Mouse (Mus musculus): ENCODE data around the gene Rgs7. TPM values are rescaled to one million over a fixed set of nuclear protein-coding genes. Genes with fewer than 3 reads are reported as not detected.
A peak's percentile ranks its signal among the peaks of the same experiment; 100 is the strongest.

The Rgs7 gene
- total RNA-seq, 2 experiments from 2014 or later, result 77.4 to 81.6 TPM

DNA sequence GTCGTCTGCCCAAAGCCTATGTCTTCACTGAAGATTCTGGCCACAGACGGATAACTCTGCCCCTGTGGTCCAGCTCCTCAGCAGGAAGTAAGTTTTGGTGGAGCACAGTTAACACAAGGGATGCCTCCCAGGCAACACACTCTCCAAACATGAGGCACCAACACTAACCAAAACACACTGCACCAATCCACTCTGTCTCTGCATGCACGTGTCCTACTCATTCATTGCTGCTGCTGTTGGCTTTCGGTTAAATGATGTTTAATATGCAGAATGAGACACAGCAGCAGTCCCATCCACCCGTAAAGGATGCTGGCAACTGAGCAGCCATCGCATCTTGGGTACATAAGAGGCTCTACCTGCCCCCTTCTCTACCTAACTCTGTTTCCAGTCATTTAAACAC lies 59.2 kb downstream of the Rgs7 start:
- DNase-seq (ENCODE audit: low spot score in 2 of 2), result no peak

- no peak for DNase-seq (ENCODE audit: low spot score in 2 of 2)
These were observed 60.8 kb downstream of the Rgs7 start for GRCm38 (mm10) chr1:175431356-175432053.

GRCm38 (mm10) chr1:175427112-175427511 lies 65.2 kb downstream of the Rgs7 start:
- no peak for DNase-seq (ENCODE audit: low spot score in 2 of 2)

DNA sequence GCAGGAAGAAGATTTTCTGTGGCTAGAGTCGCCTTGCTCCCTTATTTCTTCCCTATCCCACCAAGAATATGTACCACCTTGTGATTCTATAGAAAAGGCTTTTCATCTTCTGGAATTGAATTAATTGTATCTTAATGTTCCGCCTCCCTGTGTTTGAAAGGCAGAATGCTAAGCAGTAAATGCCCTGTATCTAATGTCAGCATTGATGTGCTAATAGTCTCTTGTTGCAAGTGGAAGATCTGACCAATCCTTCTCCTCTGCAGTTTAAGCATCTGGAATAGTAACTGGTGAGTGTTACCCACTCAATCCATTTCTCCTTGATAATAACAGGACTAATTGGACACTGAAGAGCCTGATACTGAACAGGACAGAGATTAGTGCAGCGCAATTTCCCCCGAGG lies 65.9 kb downstream of the Rgs7 start:
- no peak for DNase-seq (ENCODE audit: low spot score in 2 of 2)

DNA sequence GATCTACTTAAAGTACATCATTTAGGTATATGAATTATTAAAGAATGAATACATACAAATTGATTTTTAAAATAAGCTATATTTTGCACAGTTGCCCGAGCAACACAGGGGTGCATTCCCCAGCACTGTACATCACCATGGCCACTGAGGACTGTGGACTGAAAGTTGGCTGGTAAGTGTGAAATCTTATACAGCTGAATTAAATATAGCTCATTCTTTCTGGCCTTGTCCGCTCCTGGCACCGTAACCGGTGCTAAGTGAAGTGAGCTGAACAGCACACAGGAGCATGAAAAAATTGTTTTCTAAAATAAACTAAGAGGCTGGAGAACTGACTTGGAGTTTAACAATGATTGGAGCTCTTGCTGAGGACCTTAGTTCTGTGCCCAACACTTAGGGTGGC lies 71.4 kb downstream of the Rgs7 start:
- DNase-seq (ENCODE audit: low spot score in 2 of 2), result no peak

DNA sequence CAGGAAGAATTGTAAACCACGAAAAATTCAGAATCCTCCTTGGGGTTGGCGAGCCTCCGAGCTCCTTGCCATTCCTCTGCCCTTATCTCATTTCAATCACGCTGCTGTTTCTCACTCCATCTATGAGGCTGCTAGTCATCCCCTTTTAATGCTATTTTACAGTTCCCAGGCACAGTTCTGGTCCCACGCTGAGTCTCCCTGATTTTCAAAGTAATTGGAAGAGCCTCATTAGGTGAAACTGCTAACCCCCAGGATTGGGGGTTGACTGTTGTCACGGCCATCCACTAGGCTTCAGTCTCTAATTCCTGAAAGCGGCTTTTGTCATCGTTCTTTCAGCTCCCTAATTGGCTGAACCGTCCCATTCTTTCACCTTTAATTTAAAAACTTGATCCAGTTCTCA lies 76.6 kb downstream of the Rgs7 start:
- DNase-seq (ENCODE audit: low spot score in 2 of 2), result no peak

DNA sequence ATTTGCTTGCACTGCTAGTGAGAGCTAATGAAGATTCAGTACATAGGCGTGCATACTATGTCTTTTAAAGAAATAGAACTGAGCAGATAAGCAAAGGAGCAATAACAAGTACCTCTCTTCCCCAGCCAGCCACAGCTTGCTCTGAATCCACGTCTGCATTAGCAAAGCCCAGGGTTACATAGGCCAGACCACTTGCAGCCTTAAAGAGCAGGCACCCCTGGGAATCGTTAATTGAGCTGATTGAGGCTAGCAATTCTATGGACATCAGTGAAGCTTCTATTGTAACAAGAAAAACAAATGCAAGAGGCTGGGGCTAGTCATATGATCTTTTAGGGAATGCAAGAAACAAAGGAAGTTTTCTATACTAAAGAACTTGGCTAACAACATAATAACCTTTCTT lies 81.9 kb downstream of the Rgs7 start:
- DNase-seq (ENCODE audit: low spot score in 2 of 2), result no peak

DNA sequence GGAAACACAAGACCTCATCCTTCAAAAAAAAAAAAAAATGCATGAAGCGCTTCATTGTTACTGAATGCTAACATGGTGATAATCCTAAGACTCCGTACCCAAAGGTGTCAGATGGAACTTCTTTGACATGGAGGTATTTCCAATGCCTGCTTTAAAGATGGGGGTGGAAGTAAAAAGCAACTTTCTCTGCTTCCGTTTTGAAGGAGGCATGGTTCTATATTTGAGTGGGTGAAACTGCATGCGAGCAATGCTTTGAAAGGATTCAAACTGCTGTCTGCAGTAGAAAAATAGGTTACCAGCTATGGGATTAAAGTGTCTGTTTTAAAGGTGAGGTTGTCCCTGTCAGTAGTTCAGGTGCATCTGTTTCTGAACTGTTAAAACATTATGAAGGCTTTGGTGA lies 100.4 kb downstream of the Rgs7 start:
- DNase-seq (ENCODE audit: low spot score in 2 of 2), result no peak

DNA sequence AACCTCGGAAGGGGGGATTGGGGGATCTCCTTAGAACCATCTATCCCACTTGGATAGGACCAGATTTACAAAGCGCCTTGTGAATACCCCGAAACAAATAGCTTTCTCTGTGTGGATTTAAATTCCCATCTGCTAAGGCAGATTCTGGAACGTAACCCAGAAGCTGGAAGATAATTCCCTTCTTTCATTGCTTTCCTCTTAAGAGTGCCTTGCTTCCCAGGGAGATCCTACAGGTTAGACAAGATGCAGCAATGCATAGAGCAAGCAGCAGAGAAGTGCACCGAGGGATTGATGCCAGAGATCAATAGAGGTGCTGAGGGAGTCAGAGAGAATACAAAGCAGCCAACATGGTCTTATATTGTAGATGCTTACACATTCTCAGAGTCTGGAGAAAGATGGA lies 103.0 kb downstream of the Rgs7 start:
- DNase-seq (ENCODE audit: low spot score in 2 of 2), result no peak

- peak; percentile 23 to 31 for DNase-seq (ENCODE audit: low spot score in 2 of 2)
These were observed 106.6 kb downstream of the Rgs7 start for GRCm38 (mm10) chr1:175385581-175386235.

- DNase-seq (ENCODE audit: low spot score in 2 of 2), result no peak
These were observed 119.7 kb downstream of the Rgs7 start for GRCm38 (mm10) chr1:175372571-175372970.

DNA sequence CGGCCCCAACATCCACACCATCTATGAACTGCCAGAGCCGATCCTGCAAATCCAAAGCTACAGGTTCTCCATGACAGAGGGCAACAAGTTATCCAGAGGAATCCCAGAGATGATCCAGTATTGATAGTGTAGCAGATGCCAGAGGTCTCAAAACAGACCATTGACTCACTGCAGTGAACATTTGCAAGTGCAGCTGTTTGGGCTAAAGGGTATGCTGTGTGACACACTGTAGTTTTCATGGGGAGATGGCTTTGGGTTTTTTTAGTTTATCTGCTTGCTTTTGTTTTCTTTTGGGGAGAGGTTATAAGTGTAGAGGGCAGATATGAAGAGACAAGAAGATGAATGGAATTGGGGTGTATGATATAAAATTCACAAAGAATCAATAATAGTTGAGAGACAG lies 124.2 kb downstream of the Rgs7 start:
- no peak for DNase-seq (ENCODE audit: low spot score in 2 of 2)

GRCm38 (mm10) chr1:175363606-175364005 lies 128.7 kb downstream of the Rgs7 start:
- no peak for DNase-seq (ENCODE audit: low spot score in 2 of 2)

GRCm38 (mm10) chr1:175359411-175360366 lies 132.6 kb downstream of the Rgs7 start:
- peak; percentile 19 to 27 for DNase-seq (ENCODE audit: low spot score in 2 of 2)

DNA sequence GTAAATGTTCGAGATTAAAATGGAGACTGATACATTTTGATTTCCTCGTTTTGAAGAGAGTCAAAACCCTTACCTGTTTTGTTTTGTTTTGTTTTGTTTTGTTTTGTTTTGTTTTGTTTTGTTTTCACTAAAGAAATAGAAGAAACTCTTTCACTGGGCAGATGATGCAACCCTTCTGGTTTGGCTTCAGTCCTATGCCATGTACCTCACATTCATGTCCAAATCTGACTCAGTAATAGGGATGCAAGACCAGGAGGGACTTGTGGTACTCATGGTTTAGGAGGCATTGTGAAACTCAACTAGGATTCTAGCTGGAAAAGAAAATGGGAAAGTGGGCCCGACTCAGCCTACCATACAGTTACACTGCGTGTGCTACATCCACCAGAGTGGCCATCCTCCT lies 139.4 kb downstream of the Rgs7 start:
- DNase-seq (ENCODE audit: low spot score in 2 of 2), result no peak

- DNase-seq (ENCODE audit: low spot score in 2 of 2), result no peak
These were observed 146.1 kb downstream of the Rgs7 start for GRCm38 (mm10) chr1:175346162-175346561.

- DNase-seq (ENCODE audit: low spot score in 2 of 2), result no peak
These were observed 156.1 kb downstream of the Rgs7 start for GRCm38 (mm10) chr1:175336191-175336590.

GRCm38 (mm10) chr1:175333041-175333854 lies 159.1 kb downstream of the Rgs7 start:
- DNase-seq (ENCODE audit: low spot score in 2 of 2), result no peak

DNA sequence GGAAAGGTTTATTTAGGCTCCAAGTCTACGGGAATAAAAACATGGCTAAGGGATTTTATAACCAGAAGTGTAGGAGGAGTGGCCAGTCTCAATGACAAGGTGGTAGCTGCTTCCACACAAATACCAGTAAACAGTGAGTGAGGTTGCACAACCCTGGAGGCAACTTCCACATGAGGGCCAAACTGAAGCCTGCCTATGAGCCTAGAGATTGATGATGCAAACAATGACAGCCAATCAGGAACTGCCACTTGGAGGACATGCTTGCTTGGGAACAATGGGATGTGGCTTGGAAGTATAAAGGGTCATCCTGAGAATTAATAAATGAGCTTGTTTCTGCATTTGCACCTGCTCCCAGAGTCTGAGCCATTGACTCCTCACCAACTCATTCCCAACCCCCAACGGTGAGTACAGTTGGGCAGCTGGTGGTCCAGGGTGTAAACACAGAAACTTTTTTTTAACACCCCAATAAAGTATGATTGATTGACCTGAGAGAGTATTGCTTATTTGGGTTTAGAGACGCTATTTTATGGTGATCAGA lies 162.3 kb downstream of the Rgs7 start:
- no peak for DNase-seq (ENCODE audit: low spot score in 2 of 2)

DNA sequence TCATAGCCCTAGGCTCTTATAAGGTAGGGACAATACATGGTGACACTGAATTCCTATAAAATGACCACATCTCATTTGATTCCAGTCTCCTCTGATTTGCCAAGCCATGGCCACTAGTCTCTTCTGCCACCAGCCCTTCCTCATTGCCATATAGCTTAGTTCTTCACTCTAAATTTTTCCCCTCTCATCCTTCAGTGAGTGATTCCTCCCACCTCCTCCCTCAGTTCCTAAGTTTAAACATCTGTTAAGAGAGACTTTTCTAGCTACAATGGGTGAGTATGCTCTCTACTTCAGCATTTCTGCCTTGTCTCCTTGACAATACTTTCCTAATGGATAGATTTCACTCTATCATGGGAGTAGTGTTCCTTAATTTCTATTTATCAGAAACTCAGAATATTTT lies 169.5 kb downstream of the Rgs7 start:
- no peak for DNase-seq (ENCODE audit: low spot score in 2 of 2)

DNA sequence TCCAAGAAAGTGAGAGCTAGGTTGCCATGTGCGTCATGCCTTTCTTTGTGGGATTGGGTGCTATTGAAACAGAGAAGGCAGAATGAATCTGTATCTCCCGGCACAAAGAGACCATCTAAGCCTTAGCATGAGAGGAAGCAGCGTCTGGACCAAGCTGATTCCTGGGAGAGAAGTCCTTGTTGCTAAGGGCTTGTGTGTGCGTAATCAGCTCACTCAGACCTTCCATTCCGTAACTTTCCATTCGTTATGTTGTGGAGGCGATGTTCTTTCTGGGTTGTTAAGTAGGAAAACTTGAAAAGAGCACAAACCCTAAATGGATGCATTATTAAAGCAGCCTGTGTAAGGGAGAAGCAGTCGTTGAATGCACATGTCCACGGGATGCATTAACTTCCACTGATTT lies 173.1 kb downstream of the Rgs7 start:
- DNase-seq (ENCODE audit: low spot score in 2 of 2), result no peak

Data from layer of hippocampus, postnatal 10 days (tissue).